Mouse (Mus musculus): ENCODE data around the gene Haghl.
"Not testable (repeated sequence)": the region's sequence is repeated elsewhere in the genome, so short reads cannot be mapped to it uniquely, and the experiment has no call there.

Gene Haghl

GRCm38 (mm10) chr17:25818851-25819780, 33.6 kb upstream of the Haghl start:
- DNase-seq (ENCODE audit: low spot score), result no peak

GRCm38 (mm10) chr17:25817662-25818061, 32.2 kb upstream of the Haghl start:
- no peak for DNase-seq (ENCODE audit: low spot score)

GRCm38 (mm10) chr17:25813471-25813870, 28.0 kb upstream of the Haghl start:
- peak; percentile 68 for DNase-seq (ENCODE audit: low spot score)

- no peak for DNase-seq (ENCODE audit: low spot score)
Observed at GRCm38 (mm10) chr17:25810890-25811289, 25.4 kb upstream of the Haghl start.

- no peak for DNase-seq (ENCODE audit: low spot score)
Observed at GRCm38 (mm10) chr17:25809606-25810340, 24.3 kb upstream of the Haghl start.

- DNase-seq (ENCODE audit: low spot score), result peak; percentile 45
Observed at GRCm38 (mm10) chr17:25808789-25809605, 23.5 kb upstream of the Haghl start, which contains the start of gene Fbxl16. Gene Fbxl16 (plus strand): TSS chr17:25809085.

- DNase-seq (ENCODE audit: low spot score), result no peak
Observed at GRCm38 (mm10) chr17:25808028-25808427, 22.6 kb upstream of the Haghl start.

GRCm38 (mm10) chr17:25807452-25807851, 22.0 kb upstream of the Haghl start:
- DNase-seq (ENCODE audit: low spot score), result not testable (repeated sequence)

GRCm38 (mm10) chr17:25806507-25806906, 21.0 kb upstream of the Haghl start:
- no peak for DNase-seq (ENCODE audit: low spot score)

GRCm38 (mm10) chr17:25802825-25803517, 17.5 kb upstream of the Haghl start:
- DNase-seq (ENCODE audit: low spot score), result no peak

GRCm38 (mm10) chr17:25801029-25801428, 15.6 kb upstream of the Haghl start:
- peak; percentile 83 for DNase-seq (ENCODE audit: low spot score)

- DNase-seq (ENCODE audit: low spot score), result peak; percentile 88
Observed at GRCm38 (mm10) chr17:25796951-25797369, 11.5 kb upstream of the Haghl start, which contains the start of gene Metrn. Gene Metrn (minus strand): TSS chr17:25797136.

GRCm38 (mm10) chr17:25796211-25796771, 10.8 kb upstream of the Haghl start:
- DNase-seq (ENCODE audit: low spot score), result no peak

GRCm38 (mm10) chr17:25795609-25796092, 10.2 kb upstream of the Haghl start, which contains the start of gene AC134908.4:
Gene AC134908.4 (minus strand): TSS chr17:25795659.
- DNase-seq (ENCODE audit: low spot score), result no peak

GRCm38 (mm10) chr17:25794998-25795397, 9.5 kb upstream of the Haghl start:
- no peak for DNase-seq (ENCODE audit: low spot score)

- DNase-seq (ENCODE audit: low spot score), result no peak
Observed at GRCm38 (mm10) chr17:25794197-25794596, 8.7 kb upstream of the Haghl start.

- peak; percentile 77 for DNase-seq (ENCODE audit: low spot score)
Observed at GRCm38 (mm10) chr17:25792615-25793014, 7.1 kb upstream of the Haghl start, which contains the start of gene Fam173a. Gene Fam173a (minus strand): TSS chr17:25792901.

GRCm38 (mm10) chr17:25791843-25792527, 6.5 kb upstream of the Haghl start:
- peak; percentile 77 for DNase-seq (ENCODE audit: low spot score)

GRCm38 (mm10) chr17:25791320-25791842, 5.9 kb upstream of the Haghl start:
- DNase-seq (ENCODE audit: low spot score), result no peak

Measured in lung, postnatal 25 days (tissue).